Mouse (Mus musculus) urinary bladder, postnatal 4 days (tissue): ENCODE results near the gene Olfr1031.
"Not testable (repeated sequence)": the region's sequence is repeated elsewhere in the genome, so short reads cannot be mapped to it uniquely, and the experiment has no call there.

ENCODE experiments used
- DNase-seq, 2 experiments: peaks; one replicate each; pipeline ENCODE4 v3.0.0; 2021 to 2022; ENCODE audit warnings: low spot score in 2 of 2

Olfr1031 gene

DNA sequence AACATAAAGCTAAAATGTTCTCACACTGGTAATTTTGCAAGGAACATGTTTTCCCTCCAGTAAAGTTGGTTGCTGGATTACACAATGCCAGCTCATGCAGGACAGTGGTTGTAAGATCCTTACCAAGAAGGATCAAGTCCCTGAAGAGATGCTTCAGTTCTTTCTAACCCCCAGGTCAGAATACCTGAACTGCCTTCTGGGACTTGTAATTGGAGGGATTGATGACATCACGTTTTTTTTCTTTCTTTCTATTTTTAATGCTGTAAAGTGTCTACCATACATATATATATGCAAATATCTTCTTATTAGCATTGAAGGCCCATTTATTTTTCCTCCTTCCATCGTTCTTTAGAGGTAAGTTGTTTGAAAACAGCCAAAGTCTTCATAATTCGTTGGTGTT lies at the start of gene Olfr1031:
Gene Olfr1031, plus strand, starts transcription at position 301 of the 400 bp plus-strand sequence.
- DNase-seq: no peak

DNA sequence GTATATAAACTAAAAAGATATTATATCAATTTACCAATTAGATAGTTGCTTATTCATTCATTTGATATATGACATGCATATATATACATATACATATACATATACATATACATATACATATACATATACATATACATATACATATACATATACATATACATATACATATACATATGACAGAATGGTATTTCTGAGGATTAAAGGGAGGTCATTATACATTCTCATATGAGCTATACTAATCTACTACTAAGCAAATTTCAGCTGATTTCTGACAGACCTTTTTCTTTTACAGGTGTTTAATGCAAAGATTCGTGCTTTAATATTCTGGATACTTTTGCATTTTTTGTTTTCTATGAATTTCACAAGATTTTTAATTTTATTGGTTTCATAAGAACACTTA lies 40.0 kb upstream of the Olfr1031 start, which contains the start of gene Olfr1028:
Gene Olfr1028, plus strand, starts transcription at position 301 of the 400 bp plus-strand sequence.
- no peak for DNase-seq

DNA sequence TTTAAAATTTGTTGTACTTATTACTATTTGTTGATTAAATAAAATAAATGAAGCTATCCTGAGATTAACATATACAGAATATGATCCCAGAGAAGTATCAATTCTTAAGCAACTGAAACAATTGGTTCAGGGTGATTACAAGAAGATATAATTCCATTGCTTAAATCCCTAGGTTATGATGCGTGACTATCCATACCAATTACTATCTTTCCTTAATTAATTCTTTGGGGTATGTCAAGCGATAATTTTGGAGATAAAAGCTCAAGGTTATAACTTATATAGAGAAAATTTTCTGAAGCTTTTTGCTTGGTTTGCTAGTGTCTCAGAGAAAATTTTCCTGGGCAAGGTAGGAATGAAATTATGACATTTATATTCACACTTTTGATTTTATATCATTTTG lies 16.5 kb upstream of the Olfr1031 start, which contains the start of gene Olfr1029:
Gene Olfr1029, plus strand, starts transcription at position 301 of the 400 bp plus-strand sequence.
- DNase-seq: no peak

DNA sequence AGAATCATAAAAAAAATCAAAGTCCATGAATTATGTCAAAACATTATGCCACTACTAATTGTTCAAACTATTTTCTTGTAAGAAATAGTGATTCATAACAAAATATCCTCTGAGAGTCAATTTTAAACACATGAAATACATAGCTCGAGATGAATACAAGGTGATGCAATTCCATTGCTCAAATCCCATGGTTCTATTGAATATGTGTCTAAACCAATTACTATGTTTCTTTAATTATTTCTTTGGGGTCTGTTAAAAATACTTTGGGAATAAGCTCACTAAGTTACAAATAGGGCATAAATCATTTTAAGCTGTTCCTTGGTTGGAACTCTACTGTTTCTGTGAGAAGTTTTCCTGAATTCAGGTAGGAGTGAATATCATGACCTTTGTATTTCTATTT lies 11.1 kb upstream of the Olfr1031 start, which contains the start of gene Olfr1030:
Gene Olfr1030, plus strand, starts transcription at position 301 of the 400 bp plus-strand sequence.
- DNase-seq: no peak

DNA sequence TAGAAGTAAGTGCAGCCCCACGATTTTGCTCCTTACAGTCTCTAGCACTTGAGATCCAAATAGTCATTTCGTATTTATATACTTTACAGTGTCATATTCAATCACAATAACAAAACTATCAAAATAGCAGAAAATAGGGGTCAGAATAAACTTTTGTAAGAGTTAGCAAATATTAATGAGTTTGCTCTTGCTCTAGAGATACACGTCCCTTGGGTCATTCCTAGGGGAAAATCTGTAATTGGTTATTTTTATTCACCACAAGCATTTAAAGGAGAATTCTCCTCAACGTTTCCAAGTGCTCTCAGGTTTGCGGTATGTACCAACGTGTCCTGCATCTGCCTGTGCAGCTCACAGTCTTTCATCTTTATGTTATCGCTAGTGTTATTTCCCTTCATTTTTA lies 15.1 kb downstream of the Olfr1031 start, which contains the start of gene Olfr1032:
Gene Olfr1032, plus strand, starts transcription at position 301 of the 400 bp plus-strand sequence.
- no peak for DNase-seq

DNA sequence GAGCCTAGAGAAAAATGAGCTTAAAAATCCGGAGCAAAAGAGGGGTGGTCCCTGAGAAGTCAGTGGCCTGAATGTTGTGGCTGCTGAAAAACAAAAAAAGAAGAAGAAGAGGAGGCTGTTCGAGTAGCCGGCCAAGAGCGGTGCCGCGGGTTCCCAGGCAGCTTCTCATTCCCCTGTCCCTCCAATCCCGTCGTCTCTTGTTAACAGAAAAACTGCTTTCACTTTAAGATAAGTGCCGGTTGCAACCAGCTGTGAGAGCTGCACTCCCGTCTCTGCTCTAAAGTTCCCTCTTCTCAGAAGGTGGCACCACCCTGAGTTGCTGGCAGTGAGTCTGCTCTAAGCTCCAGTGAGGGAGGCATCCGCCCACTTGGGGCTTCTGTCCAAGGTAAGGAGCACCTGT lies 30.3 kb downstream of the Olfr1031 start, which contains the start of gene Olfr1033:
Gene Olfr1033, plus strand, starts transcription at position 228 of the 400 bp plus-strand sequence.
- DNase-seq: not testable (repeated sequence)

DNA sequence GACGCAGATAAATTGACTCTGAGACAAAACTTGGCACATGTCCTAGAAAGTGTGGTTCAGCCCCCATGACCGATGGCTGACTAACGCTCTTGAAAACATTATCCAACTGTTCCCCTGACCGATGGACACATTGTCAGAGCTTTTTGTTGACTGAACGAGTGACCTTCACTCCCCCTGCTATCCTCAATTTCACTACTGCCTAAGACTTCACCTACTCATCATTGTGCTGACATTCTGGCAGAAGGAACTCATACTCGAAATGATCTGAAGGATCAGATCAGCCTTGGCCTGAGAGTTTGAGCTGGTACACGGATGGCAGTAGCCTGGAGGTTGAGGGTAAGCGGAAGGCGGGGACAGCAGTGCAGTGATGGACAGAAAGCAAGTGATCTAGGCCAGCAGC lies 31.4 kb downstream of the Olfr1031 start:
- DNase-seq: not testable (repeated sequence)
